Mouse (Mus musculus) lung, postnatal 0 days (tissue): ENCODE measurements around the gene Apex2.

Experiments used
- CTCF ChIP-seq: IDR thresholded peaks from 2 replicates; pipeline ENCODE4 v1.5.1; 2016; ENCODE audit warnings: antibody characterized with exemption, mild to moderate bottlenecking
- EP300 ChIP-seq: IDR thresholded peaks from 2 replicates; pipeline ENCODE4 v1.6.1; 2016; ENCODE audit warnings: antibody characterized with exemption, mild to moderate bottlenecking, control low read depth

DNA sequence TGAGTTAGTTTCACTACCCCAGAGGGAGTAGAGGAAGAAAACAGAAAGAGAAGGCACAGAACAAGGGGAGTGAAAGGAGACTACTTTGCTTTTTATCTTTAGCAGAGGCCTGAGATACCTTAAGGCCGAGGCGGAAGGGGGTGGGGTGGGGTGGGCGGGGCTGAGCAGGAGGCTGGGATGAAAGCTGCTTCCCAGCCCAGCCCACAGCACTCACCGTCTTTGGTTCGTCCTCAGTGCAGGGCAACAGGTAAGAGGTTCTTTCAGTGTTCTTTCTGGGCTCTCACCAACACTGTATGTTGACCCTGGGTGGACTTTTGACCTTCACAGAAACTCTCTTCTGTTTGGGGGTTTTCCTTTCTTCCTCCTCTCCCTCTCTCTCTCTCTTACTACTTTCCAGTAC, 42.4 kb downstream of the Apex2 start, which contains the start of gene Alas2:
- no peak for TF ChIP-seq CTCF
- no peak for TF ChIP-seq EP300
